Mouse (Mus musculus): Measurements from ENCODE around the gene Mutyh. TPM values are rescaled to one million over a fixed set of nuclear protein-coding genes. Genes with fewer than 3 reads are reported as not detected.
A peak's percentile ranks its signal among the peaks of the same experiment; 100 is the strongest.

Gene Mutyh
- polyA plus RNA-seq, 1 experiment from 2014 or later, result 13.3 TPM

DNA sequence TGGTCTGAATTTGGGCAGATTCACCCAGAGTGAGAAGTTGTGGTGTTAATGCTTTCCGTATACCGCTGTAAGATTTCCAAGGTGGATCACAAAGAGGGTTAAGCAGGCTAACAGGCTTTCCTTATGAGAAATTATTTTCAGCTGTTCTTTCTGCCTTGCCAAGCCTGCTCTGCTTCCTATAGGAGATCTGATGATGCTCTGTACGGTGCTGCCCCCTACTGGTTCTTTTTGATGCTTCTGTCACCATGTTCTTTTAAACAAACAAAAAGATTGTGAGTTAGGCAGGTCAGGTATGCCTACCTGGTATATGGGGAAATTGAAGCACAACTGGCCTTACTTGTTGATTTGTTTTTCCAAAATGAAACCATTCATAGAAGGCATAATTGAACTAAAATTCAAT lies 18.6 kb upstream of the Mutyh start:
- 4% methylated on average over 3 of the region's 3 CpGs for WGBS
- no peak for ATAC-seq (ENCODE audit: insufficient number of reproducible peaks, low FRiP score, low TSS enrichment, low read depth)
- Histone ChIP-seq H3K9me3 (no peaks in the 10 kb centered on the region), H3K4me3 (no peak overlapping the region), H3K4me1 (peaks cover 11% of the 10 kb centered on the region; the same call in 1 of the 2 replicates), H3K9ac (no peak overlapping the region), H3K27ac (peak overlapping the region; percentile 78), H3K27me3 (no peaks in the 10 kb centered on the region), H3K36me3 (0 out of 2 replicates have a peak, but pooled peaks cover 3% of the 10 kb centered on the region), H3K4me2 (peak overlapping the region; percentile 8; the same call in 1 of the 2 replicates)

DNA sequence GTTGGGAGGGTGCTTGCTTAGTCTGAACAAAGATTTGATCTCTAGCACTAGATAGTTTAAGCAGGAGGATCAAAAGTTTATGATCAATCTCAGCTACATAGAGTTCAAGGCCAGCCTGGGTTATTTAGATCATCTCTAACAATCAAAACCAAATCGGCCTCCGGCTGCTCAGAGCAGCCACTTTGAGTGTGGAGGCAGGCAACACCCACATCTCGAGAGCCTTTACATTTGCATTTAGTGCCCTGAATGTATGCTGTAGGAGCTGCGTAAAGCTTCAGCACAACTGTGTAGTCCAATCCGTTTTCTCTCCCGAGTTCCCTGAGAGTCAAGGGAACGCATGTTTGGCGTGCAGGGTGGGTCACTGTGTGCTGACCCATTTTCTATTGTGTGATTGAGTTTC lies 15.1 kb upstream of the Mutyh start:
- H3K4me1 ChIP-seq, result peaks cover 11% of the 10 kb centered on the region; the same call in 1 of the 2 replicates
- 85% methylated on average over 8 of the region's 8 CpGs for WGBS
- no peaks in the 10 kb centered on the region for H3K9me3 ChIP-seq
- no peak overlapping the region for H3K4me3 ChIP-seq
- H3K4me2 ChIP-seq, result no peak overlapping the region
- no peak overlapping the region for H3K9ac ChIP-seq
- H3K27me3 ChIP-seq, result no peaks in the 10 kb centered on the region
- no peak overlapping the region for H3K27ac ChIP-seq
- ATAC-seq (ENCODE audit: insufficient number of reproducible peaks, low FRiP score, low TSS enrichment, low read depth), result no peak
- H3K36me3 ChIP-seq, result 0 out of 2 replicates have a peak, but pooled peaks cover 3% of the 10 kb centered on the region

DNA sequence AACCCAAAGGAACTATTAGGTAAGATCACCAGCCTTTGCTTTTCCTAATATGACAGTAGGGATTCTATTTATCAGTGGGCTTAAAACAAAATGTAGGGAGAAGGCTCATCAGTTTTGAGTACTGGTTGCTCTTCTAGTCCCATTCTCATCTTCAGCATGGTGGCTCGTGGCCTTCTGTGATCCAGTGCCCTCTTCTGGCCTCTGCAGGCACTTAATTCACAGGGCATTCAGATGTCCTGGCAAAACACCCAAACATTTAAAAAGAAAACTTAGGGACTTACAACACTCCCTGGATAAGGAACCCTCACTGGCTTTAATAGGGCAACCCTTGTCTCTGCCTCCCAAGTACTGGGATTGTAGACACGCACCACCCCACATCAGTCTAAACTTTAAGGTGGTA lies 13.2 kb upstream of the Mutyh start:
- Histone ChIP-seq H3K9ac (no peak overlapping the region), H3K4me1 (no peaks in the 10 kb centered on the region), H3K27ac (no peak overlapping the region), H3K4me2 (no peak overlapping the region), H3K4me3 (no peak overlapping the region), H3K9me3 (no peaks in the 10 kb centered on the region), H3K36me3 (0 out of 2 replicates have a peak, but pooled peaks cover 3% of the 10 kb centered on the region), H3K27me3 (no peaks in the 10 kb centered on the region)
- no peak for ATAC-seq (ENCODE audit: insufficient number of reproducible peaks, low FRiP score, low TSS enrichment, low read depth)
- 85% methylated on average over 2 of the region's 2 CpGs for WGBS

DNA sequence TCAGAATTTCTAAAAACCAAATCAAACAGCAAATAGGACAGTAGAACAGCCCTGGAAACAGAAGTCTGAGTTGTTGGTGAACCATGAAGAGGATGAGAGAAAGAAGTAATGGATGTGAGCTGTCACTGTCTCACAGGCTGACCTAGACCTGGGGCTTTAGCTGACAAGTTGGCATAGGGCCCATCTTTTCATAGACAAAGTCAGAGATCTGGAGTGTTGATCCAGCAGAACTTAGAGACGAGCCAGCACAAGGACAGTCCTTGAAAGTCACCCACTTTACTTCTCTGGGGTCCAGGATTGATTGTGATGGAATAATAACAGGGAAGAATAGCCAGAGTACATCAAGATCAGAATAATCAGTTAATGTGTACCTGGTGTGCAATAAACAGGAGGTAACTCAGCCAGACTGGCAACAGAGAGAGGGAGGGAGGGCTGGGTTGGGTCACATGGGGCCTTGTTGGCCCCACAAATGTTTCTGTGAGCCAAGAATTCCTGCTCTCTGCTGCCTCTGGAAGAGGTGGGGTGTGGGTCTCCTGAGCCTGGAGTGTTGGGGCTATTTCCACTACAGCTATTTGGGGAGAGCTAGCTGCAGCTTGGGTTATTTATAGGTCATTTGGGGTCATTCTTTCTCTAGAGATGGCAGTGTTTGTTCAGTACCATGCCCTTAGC lies 10.9 kb upstream of the Mutyh start:
- H3K4me3 ChIP-seq, result no peak overlapping the region
- peak; percentile 52; the same call in 1 of the 2 replicates for ATAC-seq (ENCODE audit: insufficient number of reproducible peaks, low FRiP score, low TSS enrichment, low read depth)
- no peaks in the 10 kb centered on the region for H3K27me3 ChIP-seq
- H3K27ac ChIP-seq, result 0 out of 2 replicates have a peak overlapping the region, but pooled peaks have one; percentile 0
- no peak overlapping the region for H3K9ac ChIP-seq
- H3K36me3 ChIP-seq, result peaks cover 8% of the 10 kb centered on the region; the same call in 1 of the 2 replicates
- H3K4me1 ChIP-seq, result no peaks in the 10 kb centered on the region
- H3K9me3 ChIP-seq, result no peaks in the 10 kb centered on the region
- H3K4me2 ChIP-seq, result no peak overlapping the region
- 54% methylated on average over 1 of the region's 1 CpGs for WGBS

DNA sequence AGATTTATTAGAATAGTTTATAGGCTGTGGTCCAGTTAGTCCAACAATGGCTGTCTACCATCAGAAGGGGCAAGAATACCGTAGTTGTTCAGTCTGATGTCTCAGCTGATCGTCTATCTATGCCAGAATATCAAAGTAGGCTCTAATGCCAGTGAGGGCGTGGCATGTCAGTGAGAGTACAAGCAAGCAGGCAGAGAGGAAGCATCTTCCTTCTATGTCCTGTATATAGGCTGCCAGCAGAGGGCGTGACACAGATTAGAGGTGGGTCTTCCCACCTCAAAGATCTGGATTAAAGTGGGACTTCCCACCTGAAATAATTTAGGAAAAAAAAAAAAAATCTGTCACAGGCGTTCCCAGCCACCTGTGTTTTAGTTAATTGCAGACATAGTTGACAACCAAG lies 7.6 kb upstream of the Mutyh start:
- Histone ChIP-seq H3K4me2 (no peak overlapping the region), H3K9ac (no peak overlapping the region), H3K27ac (no peak overlapping the region), H3K36me3 (peaks cover 37% of the 10 kb centered on the region), H3K27me3 (no peaks in the 10 kb centered on the region), H3K9me3 (no peaks in the 10 kb centered on the region), H3K4me1 (no peaks in the 10 kb centered on the region), H3K4me3 (no peak overlapping the region)
- WGBS, result 40% methylated on average over 5 of the region's 5 CpGs
- ATAC-seq (ENCODE audit: insufficient number of reproducible peaks, low FRiP score, low TSS enrichment, low read depth), result no peak

DNA sequence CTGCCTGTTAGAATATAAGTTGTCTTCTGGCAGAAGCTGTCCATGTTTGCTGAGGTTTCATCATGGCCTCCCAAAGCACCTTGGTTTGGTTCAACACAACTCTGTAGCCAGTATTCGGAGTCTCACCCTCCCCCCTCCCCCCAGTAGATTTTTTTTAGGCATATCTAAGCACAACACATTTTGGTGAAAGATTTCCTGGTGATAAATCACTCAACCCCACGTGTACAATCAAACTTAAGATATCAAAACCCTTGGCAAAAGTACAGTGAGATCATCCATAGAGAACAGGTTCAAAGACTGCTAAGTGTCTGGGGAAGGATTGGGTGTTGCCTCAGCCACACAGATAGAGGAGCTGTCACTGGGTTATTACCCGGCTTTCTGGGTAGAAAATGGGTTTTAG lies 3.5 kb downstream of the Mutyh start:
- no peaks in the 10 kb centered on the region for H3K9me3 ChIP-seq
- no peak overlapping the region for H3K9ac ChIP-seq
- no peaks in the 10 kb centered on the region for H3K27me3 ChIP-seq
- no peak for ATAC-seq (ENCODE audit: insufficient number of reproducible peaks, low FRiP score, low TSS enrichment, low read depth)
- H3K4me1 ChIP-seq, result peaks cover 10% of the 10 kb centered on the region
- H3K36me3 ChIP-seq, result no peaks in the 10 kb centered on the region; the same call in none of the 2 replicates
- H3K4me3 ChIP-seq, result no peak overlapping the region
- WGBS, result 72% methylated on average over 3 of the region's 3 CpGs
- H3K27ac ChIP-seq, result no peak overlapping the region
- H3K4me2 ChIP-seq, result no peak overlapping the region

DNA sequence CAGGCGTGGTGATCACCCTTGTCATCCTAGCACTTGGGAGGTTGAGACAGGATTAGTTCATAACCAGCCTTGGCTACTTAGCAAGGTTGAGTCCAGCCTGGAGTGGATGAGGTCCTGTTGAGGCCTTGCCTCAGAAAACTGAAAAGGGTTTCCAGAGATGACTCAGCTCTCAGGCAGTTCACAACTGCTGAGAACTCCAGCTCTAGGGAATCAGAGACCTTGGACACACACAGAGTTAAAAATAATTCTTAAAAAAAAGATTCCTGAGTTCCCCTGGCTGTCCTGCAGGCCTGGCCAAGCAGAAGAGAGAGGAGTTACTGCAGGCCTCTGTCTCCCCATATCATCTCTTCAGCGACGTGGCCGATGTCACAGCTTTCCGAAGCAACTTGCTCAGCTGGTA lies 7.8 kb downstream of the Mutyh start:
- WGBS, result 79% methylated on average over 5 of the region's 5 CpGs
- Histone ChIP-seq H3K27ac (no peak overlapping the region), H3K9ac (no peak overlapping the region), H3K36me3 (peaks cover 13% of the 10 kb centered on the region), H3K27me3 (peaks cover 9% of the 10 kb centered on the region), H3K4me2 (no peak overlapping the region), H3K4me3 (no peak overlapping the region), H3K9me3 (no peaks in the 10 kb centered on the region), H3K4me1 (peaks cover under 1% of the 10 kb centered on the region)
- ATAC-seq (ENCODE audit: insufficient number of reproducible peaks, low FRiP score, low TSS enrichment, low read depth), result no peak

DNA sequence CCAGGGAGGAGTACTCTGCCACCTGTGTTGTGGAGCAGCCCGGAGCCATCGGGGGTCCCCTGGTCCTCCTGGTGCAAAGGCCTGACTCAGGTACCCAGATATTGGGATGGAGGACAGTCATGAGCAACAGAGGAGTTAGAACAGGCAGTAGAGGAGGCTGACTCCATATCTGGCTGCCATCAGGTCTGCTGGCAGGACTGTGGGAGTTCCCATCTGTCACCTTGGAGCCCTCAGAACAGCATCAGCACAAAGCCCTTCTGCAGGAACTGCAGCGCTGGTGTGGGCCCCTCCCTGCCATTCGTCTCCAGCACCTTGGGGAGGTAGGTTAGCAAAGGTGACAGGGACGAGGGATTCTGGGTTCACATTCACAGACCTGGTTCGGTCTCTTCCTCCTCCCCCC lies 10.0 kb downstream of the Mutyh start:
- Histone ChIP-seq H3K36me3 (peaks cover 13% of the 10 kb centered on the region; the same call in 1 of the 2 replicates), H3K4me2 (no peak overlapping the region), H3K4me3 (no peak overlapping the region), H3K9me3 (no peaks in the 10 kb centered on the region), H3K27me3 (peaks cover 20% of the 10 kb centered on the region), H3K9ac (no peak overlapping the region), H3K27ac (no peak overlapping the region), H3K4me1 (peaks cover 8% of the 10 kb centered on the region)
- no peak for ATAC-seq (ENCODE audit: insufficient number of reproducible peaks, low FRiP score, low TSS enrichment, low read depth)
- 92% methylated on average over 6 of the region's 6 CpGs for WGBS

DNA sequence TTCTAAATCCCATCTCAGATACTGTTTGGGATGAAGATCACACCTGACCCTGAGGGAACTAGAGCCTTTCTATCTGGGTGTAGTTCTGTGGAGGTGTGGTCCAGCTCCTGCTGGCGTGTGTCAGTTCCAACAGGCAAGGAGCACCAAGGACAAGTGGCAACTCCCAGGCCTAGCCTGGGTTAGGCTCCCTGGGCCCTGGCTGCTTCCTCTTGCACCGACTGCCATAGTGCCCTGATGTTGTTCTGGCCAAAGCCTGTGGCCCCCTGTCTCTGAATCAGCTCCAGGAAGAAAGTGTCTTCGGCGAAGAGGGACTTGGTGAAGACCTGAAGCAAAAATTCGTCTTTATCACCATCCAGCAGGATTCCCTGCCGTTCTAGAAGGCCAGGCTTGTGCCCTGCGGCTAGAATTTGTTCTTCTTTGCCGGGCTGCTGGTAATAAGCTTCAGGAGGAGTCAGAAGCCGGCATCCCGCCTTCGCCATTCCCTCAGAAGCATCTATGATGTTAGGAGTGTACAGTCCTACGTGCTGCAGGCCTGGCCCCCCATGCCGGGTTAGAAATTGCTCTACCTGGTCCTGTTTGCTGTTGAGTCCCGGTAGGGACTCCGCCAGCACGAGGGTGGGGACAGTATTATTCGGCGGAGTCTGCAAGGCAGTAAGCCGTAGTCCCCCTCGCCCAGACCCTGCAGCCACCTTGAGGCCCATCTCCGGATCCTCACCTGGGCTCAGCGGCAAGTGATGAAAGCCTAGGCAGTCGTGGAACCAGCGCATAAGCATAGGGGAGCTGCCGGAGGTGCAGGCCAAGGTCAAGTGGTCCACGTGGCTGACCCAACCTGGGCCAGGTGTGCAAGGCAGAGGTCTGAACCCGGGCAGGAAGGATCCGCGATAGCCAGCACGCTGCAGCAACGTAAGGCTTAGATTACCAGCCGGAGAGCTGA lies 12.7 kb downstream of the Mutyh start:
- Histone ChIP-seq H3K9ac (no peak overlapping the region), H3K27ac (no peak overlapping the region), H3K9me3 (no peaks in the 10 kb centered on the region), H3K4me3 (peak overlapping the region; percentile 55), H3K4me1 (peaks cover 10% of the 10 kb centered on the region), H3K36me3 (peaks cover 13% of the 10 kb centered on the region; the same call in 1 of the 2 replicates), H3K27me3 (peaks cover 20% of the 10 kb centered on the region), H3K4me2 (peak overlapping the region; percentile 77)
- no peak for ATAC-seq (ENCODE audit: insufficient number of reproducible peaks, low FRiP score, low TSS enrichment, low read depth)
- WGBS, result 21% methylated on average over 32 of the region's 32 CpGs

DNA sequence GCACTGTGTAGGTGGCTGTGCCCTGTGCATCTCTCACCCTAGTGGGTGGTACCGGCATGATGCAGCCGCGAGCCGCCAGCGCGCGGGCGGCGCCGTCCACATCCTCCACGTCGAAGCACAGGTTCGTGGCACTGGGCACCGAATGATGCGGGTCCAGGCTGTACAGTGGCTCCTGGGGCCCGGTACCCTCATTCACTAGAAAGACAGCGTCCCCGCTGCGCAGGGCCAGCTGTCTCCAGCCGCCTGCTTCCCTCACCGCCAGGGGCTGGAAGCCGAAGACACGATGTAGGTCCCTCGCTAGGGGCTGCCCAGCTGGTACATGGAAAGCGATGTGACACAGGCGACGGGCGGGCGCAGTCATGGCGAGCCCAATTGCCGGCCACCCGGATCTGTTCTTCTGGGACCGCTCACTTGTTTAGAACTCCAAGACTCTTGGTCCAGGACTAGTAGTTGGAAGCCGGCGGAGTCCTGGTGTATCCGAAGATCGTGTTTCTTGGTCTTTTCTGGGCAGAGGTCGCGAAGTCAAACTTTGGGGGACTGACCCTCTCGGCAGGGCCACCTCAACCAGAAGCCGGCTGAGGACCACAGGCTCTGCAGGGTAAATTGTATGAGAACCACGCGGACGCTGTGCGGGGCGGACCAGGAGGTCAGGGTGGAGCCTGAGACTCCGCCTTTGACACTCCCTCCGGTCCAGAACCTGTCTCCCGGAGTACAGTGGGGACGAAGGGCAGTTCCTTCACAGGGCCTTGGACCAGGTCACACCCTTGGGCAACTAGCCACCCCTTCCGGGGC lies 13.6 kb downstream of the Mutyh start:
- under 1% methylated on average over 51 of the region's 51 CpGs for WGBS
- H3K9me3 ChIP-seq, result no peaks in the 10 kb centered on the region
- H3K9ac ChIP-seq, result peak overlapping the region; percentile 23; the same call in 1 of the 2 replicates
- H3K27ac ChIP-seq, result no peak overlapping the region
- peak overlapping the region; percentile 55 for H3K4me3 ChIP-seq
- 0 out of 2 replicates have a peak, but pooled peaks have one; percentile 60 for ATAC-seq (ENCODE audit: insufficient number of reproducible peaks, low FRiP score, low TSS enrichment, low read depth)
- H3K36me3 ChIP-seq, result peaks cover 13% of the 10 kb centered on the region; the same call in 1 of the 2 replicates
- H3K4me1 ChIP-seq, result peaks cover 13% of the 10 kb centered on the region
- H3K27me3 ChIP-seq, result peaks cover 20% of the 10 kb centered on the region
- peak overlapping the region; percentile 77 for H3K4me2 ChIP-seq

DNA sequence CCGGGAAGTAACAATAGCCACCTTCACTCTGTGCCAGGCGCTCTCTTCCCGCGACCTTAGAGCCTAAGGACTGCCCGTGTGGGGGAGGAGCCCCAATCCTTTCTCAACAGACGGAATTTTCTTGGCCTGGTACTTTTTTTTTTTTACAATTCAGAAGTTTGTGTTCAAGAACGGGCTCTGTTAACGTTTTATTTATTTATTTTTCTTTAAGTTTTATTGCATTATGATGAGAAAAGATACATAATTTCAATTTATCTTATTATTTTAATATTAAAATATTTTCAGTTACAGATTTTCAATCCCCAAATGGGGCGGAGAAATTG lies 14.1 kb downstream of the Mutyh start, which contains the start of gene Hpdl:
TSS of gene Hpdl (minus strand) at position 14 of the 323 bp plus-strand sequence.
- peak within 1 kb of the TSS; percentile 77 for H3K4me2 ChIP-seq
- WGBS, result 12% methylated on average over 9 of the region's 9 CpGs
- no peak for ATAC-seq (ENCODE audit: insufficient number of reproducible peaks, low FRiP score, low TSS enrichment, low read depth)
- peak within 1 kb of the TSS; percentile 23; the same call in 1 of the 2 replicates for H3K9ac ChIP-seq
- peak within 1 kb of the TSS; percentile 55 for H3K4me3 ChIP-seq
- peaks cover 13% of the 10 kb centered on the region for H3K4me1 ChIP-seq
- no peaks in the 10 kb centered on the region for H3K9me3 ChIP-seq
- H3K27me3 ChIP-seq, result peaks cover 20% of the 10 kb centered on the region
- H3K27ac ChIP-seq, result no peak within 1 kb of the TSS
- H3K36me3 ChIP-seq, result peaks cover 11% of the 10 kb centered on the region; the same call in 1 of the 2 replicates

Data from limb, embryonic 15.5 days (tissue).